Mouse (Mus musculus) liver, adult 2 months (tissue): ENCODE data around the gene Chd3. TPM values are rescaled to one million over a fixed set of nuclear protein-coding genes. Genes with fewer than 3 reads are reported as not detected.

Experiments used
- DNase-seq: peaks from one replicate; pipeline ENCODE4 v3.0.0-alpha.2; 2011; ENCODE audit warnings: low read depth, low spot score; ENCODE audit errors: extremely low read depth
- H3K27ac ChIP-seq: fragments of 200-500 bp; replicated peaks from 2 replicates; pipeline ENCODE4 v1.5.1; 2012; ENCODE audit warnings: low read depth, mild to moderate bottlenecking, control low read depth, inconsistent platforms, low read length; ENCODE audit not compliant: insufficient read depth
- H3K27me3 ChIP-seq: fragments of 200-500 bp; 2 replicates; pipeline ENCODE4 v1.6.1; 2012; ENCODE audit warnings: mild to moderate bottlenecking, moderate library complexity, low read length, inconsistent platforms; ENCODE audit not compliant: control insufficient read depth, insufficient read depth
- H3K36me3 ChIP-seq: fragments of 200-500 bp; 2 replicates; pipeline ENCODE4 v1.6.1; 2012; ENCODE audit warnings: low read length, inconsistent platforms; ENCODE audit not compliant: control insufficient read depth, insufficient read depth
- H3K4me1 ChIP-seq: fragments of 200-500 bp; 2 replicates; pipeline ENCODE4 v1.6.1; 2011; ENCODE audit warnings: low read length; ENCODE audit not compliant: control insufficient read depth, insufficient read depth
- H3K4me3 ChIP-seq: fragments of 200-500 bp; 2 replicates; pipeline ENCODE4 v1.5.1; 2011; ENCODE audit warnings: low read depth, mild to moderate bottlenecking, control low read depth, low read length, moderate library complexity; ENCODE audit not compliant: insufficient read depth
- H3K79me2 ChIP-seq: fragments of 200-500 bp; 2 replicates; pipeline ENCODE4 v1.6.1; 2012; ENCODE audit warnings: inconsistent platforms, mild to moderate bottlenecking, low read length, moderate library complexity; ENCODE audit not compliant: control insufficient read depth, insufficient read depth
- H3K9ac ChIP-seq: fragments of 200-500 bp; 2 replicates; pipeline ENCODE4 v1.6.1; 2012; ENCODE audit warnings: low read depth, mild to moderate bottlenecking, control low read depth, inconsistent platforms, low read length
- CTCF ChIP-seq: fragments of 200-500 bp; IDR thresholded peaks from 2 replicates; pipeline ENCODE4 v1.5.1; 2011; ENCODE audit warnings: low read depth, low read length, control low read depth
- POLR2A ChIP-seq: fragments of 200-500 bp; IDR thresholded peaks from 2 replicates; pipeline ENCODE4 v1.6.1; 2011; ENCODE audit warnings: low read length, control low read depth; ENCODE audit not compliant: insufficient read depth; ENCODE audit errors: extremely low read depth
- whole genome bisulfite sequencing: fragments of 180-500 bp; shearing (Covaris S2); methylation state at CpG from one replicate; pipeline ENCODE4 v1.1.7; 2018; 5-methylcytosine and 5-hydroxymethylcytosine counted together
- polyA plus RNA-seq: library from polyadenylated mRNA; depleted of rRNA; stranded (reverse); fragments of >200 nt; gene quantifications from 2 replicates; pipeline ENCODE4 v1.2.3, GENCODE M21; 2012
- total RNA-seq: library from RNA; depleted of rRNA; stranded (reverse); fragments of >200 nt; gene quantifications from 2 replicates; pipeline ENCODE4 v1.2.3, GENCODE M21; 2014

The Chd3 gene
- total and polyA plus RNA-seq, 2 experiments = 57.5 to 80.2 TPM

DNA sequence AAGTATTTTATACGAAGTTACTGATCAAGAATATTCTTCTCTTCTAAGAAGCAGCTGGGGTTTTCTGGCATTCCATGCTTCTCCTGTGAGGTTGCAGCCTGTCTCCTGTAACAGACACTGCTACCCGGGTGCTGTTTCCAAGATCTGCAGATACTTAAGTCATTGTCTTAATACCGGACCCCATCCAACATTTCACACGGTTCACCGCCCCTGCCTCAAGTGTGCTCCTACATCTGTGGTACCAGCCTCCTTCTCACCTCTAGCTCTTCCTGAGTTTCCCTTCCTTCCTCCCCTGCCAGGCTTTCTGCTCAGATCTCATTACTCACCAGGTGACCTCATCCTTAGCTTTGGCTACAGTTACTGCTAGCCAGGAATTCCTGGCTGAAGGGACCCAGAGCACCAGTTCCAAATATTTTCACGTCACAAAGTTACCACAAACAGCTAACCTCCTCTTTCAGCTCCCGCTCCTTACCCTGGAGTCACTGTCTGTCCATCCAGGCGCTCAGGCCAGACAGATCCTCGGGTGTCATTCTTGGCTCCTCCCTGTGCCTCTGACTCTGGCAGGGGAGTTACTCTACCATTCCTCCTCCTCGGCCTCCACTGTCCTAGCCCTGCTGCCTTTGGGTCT is 13.4 kb upstream of the Chd3 start:
- Histone ChIP-seq H3K36me3 (no peaks in the 10 kb centered on the region), H3K4me3 (no peak overlapping the region), H3K9ac (no peak overlapping the region), H3K79me2 (no peaks in the 10 kb centered on the region), H3K4me1 (peaks cover 7% of the 10 kb centered on the region), H3K27ac (no peak overlapping the region), H3K27me3 (no peaks in the 10 kb centered on the region)
- TF ChIP-seq CTCF (no peak), POLR2A (no peak)
- DNase-seq = no peak
- 87% methylated on average over 10 of the region's 10 CpGs for WGBS

DNA sequence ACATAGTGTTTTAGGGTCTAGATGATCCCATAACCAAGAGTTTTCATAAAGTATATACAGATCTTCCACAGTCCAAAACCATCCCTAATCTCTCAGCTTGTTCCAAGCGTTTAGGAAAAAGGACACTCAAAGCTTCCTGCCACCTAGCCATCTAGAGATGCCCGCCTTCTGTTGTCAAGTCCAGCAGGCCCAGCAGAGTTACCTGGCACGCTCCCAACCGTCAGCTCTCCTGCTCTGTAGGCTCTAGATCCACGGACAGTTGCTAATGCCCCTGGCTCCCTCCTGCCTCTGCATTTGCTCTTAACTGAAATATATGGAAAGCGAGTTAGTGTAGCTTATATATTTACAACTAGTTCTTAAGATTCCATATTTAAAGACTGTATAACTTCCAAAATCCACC is 12.2 kb upstream of the Chd3 start:
- no peak overlapping the region for H3K27ac ChIP-seq
- H3K79me2 ChIP-seq = no peaks in the 10 kb centered on the region
- peaks cover 14% of the 10 kb centered on the region for H3K4me1 ChIP-seq
- no peaks in the 10 kb centered on the region for H3K36me3 ChIP-seq
- DNase-seq = no peak
- no peak overlapping the region for H3K4me3 ChIP-seq
- H3K27me3 ChIP-seq = no peaks in the 10 kb centered on the region
- H3K9ac ChIP-seq = no peak overlapping the region
- no peak for TF ChIP-seq POLR2A
- 91% methylated on average over 6 of the region's 6 CpGs for WGBS

DNA sequence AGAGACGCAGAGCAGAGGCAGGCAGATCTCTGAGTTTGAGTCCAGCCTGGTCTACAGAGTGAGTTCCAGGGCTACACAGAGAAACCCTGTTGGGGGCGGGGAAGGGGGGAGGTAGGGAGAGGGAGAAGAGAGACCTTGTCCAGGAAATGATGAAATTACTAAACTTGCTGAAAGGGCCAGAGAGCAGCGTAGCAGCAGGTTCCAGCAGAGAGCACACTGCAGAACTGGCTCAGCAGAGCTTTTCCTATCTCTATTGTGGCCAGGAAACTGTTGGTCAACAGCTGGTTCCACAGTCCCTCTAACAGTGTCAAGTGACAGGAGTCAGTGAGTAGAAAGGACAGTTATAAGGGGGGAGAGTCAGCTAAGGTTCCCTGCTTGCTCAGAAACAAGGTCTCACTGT is 10.4 kb upstream of the Chd3 start:
- H3K79me2 ChIP-seq = no peaks in the 10 kb centered on the region
- TF ChIP-seq POLR2A = no peak
- TF ChIP-seq CTCF = no peak
- peak overlapping the region; percentile 71 for H3K27ac ChIP-seq
- peaks cover 11% of the 10 kb centered on the region for H3K4me1 ChIP-seq
- no peaks in the 10 kb centered on the region for H3K27me3 ChIP-seq
- WGBS = 49% methylated on average over 3 of the region's 3 CpGs
- no peaks in the 10 kb centered on the region for H3K36me3 ChIP-seq
- H3K9ac ChIP-seq = no peak overlapping the region
- DNase-seq = peak; percentile 88
- no peak overlapping the region for H3K4me3 ChIP-seq

DNA sequence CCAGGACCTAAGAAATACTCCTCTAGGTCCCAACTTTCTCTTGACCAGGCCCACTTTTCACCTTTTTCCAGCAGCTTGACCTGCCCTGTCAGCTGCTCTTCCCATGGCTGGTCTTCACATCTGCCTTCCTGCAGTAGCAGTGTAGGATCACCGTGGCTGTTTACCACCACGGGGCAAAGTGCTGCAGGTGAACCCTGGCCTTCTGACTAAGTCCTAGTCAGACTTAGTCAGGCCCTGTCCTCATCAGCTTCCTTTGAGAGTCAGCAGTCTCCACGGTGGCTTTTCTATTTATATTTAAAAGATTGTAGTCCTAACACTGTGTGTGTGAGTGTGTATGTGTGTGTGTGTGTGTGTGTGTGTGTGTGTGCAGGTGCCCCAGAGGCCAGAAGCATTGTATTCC is 8.6 kb upstream of the Chd3 start:
- Histone ChIP-seq H3K9ac (peak overlapping the region; percentile 37), H3K36me3 (no peaks in the 10 kb centered on the region), H3K27me3 (no peaks in the 10 kb centered on the region), H3K4me3 (no peak overlapping the region), H3K4me1 (peaks cover 11% of the 10 kb centered on the region), H3K79me2 (no peaks in the 10 kb centered on the region), H3K27ac (peak overlapping the region; percentile 90)
- no peak for TF ChIP-seq CTCF
- TF ChIP-seq POLR2A = peak; percentile 25; the same call in 1 of the 2 replicates
- WGBS = 8% methylated on average over 3 of the region's 3 CpGs
- DNase-seq = peak; percentile 92

DNA sequence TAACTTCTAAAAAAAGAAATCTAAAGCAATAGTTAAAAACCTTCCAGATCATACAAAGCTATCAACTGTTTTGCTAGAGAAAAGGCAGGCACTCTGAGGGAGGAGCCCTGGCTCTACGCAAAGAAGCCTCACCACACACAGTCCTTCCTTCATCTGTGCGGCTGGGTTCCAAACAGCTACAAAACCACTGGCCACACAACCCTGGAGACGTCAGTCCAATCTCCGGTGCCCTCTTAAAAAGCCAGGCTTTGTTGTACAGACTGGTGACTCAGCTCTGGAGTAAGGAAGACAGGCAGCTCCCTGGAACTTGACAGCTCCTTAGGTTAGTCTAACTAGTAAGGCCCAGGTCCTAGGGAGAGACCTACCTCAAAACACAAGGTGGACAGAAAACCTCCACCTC is 6.4 kb upstream of the Chd3 start:
- no peak for DNase-seq
- TF ChIP-seq POLR2A (no peak), CTCF (no peak)
- 94% methylated on average over 4 of the region's 4 CpGs for WGBS
- no peak overlapping the region for H3K27ac ChIP-seq
- H3K4me1 ChIP-seq = peaks cover 11% of the 10 kb centered on the region
- H3K27me3 ChIP-seq = no peaks in the 10 kb centered on the region
- no peaks in the 10 kb centered on the region for H3K79me2 ChIP-seq
- no peaks in the 10 kb centered on the region for H3K36me3 ChIP-seq
- H3K9ac ChIP-seq = no peak overlapping the region
- H3K4me3 ChIP-seq = no peak overlapping the region

DNA sequence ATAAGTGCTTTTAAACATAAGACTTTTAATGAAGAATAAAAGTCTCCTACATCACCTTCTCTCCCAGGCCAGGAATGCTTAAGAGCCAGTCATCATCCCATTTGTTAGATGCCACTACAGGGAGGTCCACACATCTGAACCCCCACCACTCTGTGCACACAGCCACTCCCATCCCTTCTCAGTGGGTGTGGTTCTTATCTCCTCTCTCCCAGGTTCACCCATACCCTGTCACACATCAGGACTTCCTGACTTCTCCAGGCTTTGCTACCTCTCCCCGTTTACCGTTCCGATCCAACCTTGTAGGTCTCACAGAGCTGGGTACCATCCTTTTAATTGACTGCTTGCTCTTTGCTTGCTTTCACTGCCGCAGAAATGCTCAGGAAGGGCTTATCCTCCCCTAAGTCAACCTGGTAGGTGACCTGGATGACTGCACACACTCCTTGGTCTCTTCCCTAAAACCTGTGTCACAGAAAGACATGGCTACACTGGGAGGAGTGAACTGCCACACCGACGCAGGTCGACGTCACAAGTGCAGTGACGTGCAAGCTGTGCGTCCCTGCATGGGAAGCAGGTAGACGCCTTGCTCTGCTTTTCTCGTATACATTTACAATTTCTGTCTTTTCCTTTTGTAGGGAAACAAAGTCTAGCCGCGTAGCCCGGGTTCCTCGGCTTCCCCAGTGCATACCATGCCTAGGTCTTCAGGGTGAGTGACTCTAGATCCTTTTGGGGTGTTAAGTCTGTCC is 4.2 kb upstream of the Chd3 start:
- no peak overlapping the region for H3K9ac ChIP-seq
- H3K36me3 ChIP-seq = no peaks in the 10 kb centered on the region
- peaks cover 8% of the 10 kb centered on the region for H3K4me1 ChIP-seq
- H3K79me2 ChIP-seq = no peaks in the 10 kb centered on the region; the same call in 1 of the 2 replicates
- no peaks in the 10 kb centered on the region for H3K27me3 ChIP-seq
- H3K27ac ChIP-seq = no peak overlapping the region
- 94% methylated on average over 16 of the region's 16 CpGs for whole genome bisulfite sequencing
- no peak overlapping the region for H3K4me3 ChIP-seq
- TF ChIP-seq POLR2A (no peak), CTCF (no peak)
- DNase-seq = no peak
